16 mouse cellular contexts compared by ENCODE assay signal in the genomic region with DNA sequence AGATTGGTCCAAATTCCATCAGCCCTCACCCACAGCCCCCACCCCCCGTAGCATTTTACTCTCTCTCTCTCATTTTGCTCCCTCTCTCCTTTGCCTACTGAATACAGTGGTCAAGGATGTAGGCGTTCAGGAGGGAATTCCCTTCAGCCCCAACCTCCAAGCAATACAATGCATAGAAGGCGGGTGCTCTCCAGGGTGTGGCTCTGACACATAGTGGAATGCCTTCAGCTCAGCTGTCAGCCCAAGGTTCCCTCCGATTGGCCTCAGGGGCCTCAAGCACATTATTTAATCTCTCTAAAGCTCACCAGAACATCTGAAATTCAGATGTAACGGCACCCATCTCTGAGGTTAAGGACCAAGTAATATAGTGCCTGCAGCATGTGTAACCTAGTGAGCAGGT.
"Had no signal": no experiment of that assay in that cellular context is flagged by ENCODE, and none has a peak within 500 bp of the region (broad histone marks: within the 10 kb centered on the region; RNA-seq: fewer than 3 reads in every experiment).

No protein-coding gene starts in this region.

- H3K9me3 ChIP-seq: liver, embryonic 13.5 days; midbrain, embryonic 12.5 days; neural tube, embryonic 12.5 days; neural tube, embryonic 15.5 days had no signal

- H3K4me2 ChIP-seq: liver, embryonic 13.5 days; midbrain, embryonic 12.5 days; neural tube, embryonic 12.5 days; neural tube, embryonic 15.5 days had no signal

- H3K36me3 ChIP-seq: liver, embryonic 13.5 days; midbrain, embryonic 12.5 days; neural tube, embryonic 12.5 days; neural tube, embryonic 15.5 days had no signal

- H3K4me1 ChIP-seq: liver, embryonic 13.5 days had no signal

- DNase-seq: kidney, adult 9 months; kidney, postnatal 14 days; kidney, postnatal 4 days; liver, embryonic 13.5 days; lung, adult 2 months; right cerebral cortex, adult 18-20 months; right cerebral cortex, postnatal 14 days; right cerebral cortex, postnatal 4 days; thymus, adult 2 months; thymus, postnatal 14 days; thymus, postnatal 4 days had no signal

- H3K4me3 ChIP-seq: liver, embryonic 13.5 days; midbrain, embryonic 12.5 days; neural tube, embryonic 12.5 days; neural tube, embryonic 15.5 days had no signal

- H3K27ac ChIP-seq: liver, embryonic 13.5 days; macrophage; midbrain, embryonic 12.5 days; neural tube, embryonic 12.5 days; neural tube, embryonic 15.5 days; stomach, postnatal 0 days had no signal

- H3K27me3 ChIP-seq: liver, embryonic 13.5 days; midbrain, embryonic 12.5 days; neural tube, embryonic 12.5 days; neural tube, embryonic 15.5 days had no signal

- H3K9ac ChIP-seq: liver, embryonic 13.5 days; midbrain, embryonic 12.5 days; neural tube, embryonic 12.5 days; neural tube, embryonic 15.5 days had no signal
